Mouse (Mus musculus) CD4-positive, CD25-positive, alpha-beta regulatory T cell, adult 4 months (primary cell): ENCODE results near the gene Cacng1. TPM values are rescaled to one million over a fixed set of nuclear protein-coding genes. Genes with fewer than 3 reads are reported as not detected.

Experiments used
- ATAC-seq: one replicate; pipeline ENCODE4 v1.8.0; 2017
- polyA plus RNA-seq, 2 experiments: library from polyadenylated mRNA; unstranded; fragments of 100-300 nt; shearing (Covaris generic); gene quantifications; one replicate each; pipeline ENCODE4 v1.2.1; 2017

The Cacng1 gene
- not detected for polyA plus RNA-seq

DNA sequence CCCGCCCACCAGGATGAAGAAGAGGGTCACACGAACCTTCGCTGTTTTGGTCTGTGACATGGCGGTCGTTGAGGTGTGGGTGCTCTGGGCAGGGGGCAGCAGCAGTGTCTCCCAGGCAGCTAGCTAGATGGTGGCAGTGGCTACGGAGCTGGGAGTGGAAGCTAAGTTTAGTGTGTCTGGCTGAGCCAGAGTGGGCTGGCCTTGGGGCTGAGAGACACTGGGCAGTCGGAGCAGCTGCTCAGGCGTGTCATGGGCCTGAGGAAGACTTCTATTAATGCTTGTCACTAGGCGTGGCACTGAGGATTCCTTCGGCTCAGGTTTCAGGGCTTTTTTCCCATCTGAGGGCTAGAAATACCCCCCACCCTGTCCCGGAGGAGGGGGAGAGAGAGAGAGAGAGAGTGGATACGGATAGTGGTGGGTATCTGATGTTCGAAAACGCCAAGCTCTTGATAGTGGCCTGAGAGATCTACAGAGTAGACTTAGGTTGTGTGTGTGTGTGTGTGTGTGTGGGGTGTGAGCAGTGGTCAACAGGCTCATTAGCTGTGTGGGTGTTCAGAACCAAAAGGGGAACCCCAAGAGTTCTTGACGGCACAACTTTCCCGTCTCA lies at the start of gene Cacng1:
Gene Cacng1 (minus strand): TSS at position 191 of the 607 bp plus-strand sequence.
- no peak for ATAC-seq

DNA sequence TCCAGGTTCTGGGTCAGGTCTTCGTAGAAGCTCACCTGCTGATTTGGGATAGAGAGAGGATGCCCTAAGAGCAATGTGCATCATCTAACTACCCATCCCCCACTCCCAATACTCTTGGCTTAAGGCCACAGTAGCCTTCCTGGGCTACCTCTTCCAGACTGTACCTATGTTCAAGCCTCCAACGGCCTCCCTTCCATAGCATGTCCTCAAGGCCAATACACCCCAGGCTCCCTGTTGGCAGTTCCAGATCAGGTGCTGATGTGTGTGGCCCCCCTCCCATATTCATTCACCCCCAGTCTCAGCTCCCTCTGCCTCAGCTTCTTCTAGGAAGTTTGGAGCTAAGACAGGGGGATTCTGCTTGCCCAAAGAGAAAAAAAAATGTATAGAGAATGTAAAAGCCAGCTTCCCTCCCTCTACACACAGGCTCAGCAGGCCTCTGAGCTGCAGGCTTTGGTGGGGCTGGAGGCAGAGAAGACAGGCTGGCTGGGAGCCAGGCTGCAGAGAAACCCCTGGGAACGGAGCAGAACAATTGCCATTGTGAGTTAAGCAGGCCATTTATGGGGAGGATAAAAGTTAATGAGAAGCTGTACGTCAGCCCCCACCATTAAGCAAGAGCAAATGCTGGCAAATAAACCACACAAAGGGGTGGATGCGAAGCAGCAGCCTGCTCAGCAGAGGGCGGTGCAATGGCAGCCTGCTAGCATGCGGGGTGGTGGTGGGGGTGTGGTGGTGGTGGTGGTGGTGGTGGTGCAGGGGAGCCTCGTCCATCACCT lies 46.6 kb upstream of the Cacng1 start:
- ATAC-seq: no peak

DNA sequence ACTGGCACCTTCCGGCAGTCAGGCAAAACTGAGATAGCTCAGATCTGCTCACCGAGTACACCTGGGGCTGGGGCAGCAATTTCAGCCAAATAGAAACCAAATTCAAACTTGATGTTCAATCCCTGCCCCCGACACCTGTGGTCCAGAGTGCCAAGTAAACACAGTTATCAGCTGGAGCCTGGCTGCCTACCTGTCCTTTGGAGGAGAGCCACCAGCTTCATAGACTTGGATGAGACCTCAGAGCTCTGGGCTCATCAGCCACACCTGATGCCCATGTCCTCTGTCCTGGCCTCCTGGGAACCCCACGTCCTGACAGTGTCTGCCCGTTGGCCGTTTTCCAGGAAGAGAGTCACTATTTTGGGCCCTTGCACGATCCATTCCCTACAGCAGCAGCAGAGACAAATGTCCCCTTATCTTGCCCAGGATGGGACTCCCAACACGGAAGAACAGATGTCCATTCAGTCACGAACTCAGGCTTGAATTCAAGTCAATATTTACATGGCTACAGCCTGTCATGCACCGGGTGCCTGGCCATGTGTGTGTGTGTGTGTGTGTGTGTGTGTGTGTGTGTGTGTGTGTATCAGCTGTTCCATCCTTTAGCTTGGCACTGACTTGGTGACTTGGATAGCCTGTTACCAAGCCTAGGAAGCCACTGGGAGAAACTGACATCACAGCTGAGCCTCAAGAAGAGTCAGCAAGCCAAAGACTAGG lies 45.6 kb upstream of the Cacng1 start:
- no peak for ATAC-seq

DNA sequence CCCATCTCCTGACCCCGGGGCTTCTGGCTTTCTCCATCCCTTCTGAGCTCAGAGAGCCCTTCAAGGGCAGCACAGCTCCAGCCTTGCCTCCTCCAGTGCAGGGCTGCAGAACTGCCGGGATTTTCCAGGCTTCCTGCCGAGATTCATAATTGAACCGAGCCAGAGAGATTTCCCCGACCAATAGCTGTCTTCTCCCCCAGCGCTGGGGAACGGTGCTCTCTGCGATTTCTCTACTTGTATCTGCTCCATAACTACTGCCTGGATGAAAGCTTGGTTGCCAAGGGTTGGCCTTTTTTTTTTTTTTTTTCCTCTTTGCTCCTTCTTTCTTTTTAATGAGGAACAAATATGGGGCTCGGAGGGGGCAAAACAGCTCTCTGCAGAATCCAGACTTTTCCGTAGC lies 43.7 kb upstream of the Cacng1 start:
- no peak for ATAC-seq

DNA sequence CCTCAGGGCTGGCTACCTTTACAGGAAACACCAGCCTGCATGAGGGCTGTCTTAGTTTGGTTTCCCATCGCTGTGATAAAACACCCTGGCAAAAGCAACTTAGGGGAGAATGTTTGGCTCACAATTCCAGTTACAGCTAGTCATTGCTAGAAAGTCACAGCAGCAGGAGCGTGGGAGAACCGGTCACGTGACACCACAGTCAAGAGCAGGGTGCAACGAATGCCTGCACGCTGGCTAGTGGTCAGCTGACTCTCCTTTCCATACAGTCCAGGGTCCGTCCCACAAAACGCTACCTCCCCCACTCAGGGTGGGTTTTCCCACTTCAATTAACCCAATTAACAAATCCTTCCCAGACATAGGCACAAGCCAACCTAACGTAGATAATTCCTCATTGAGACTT lies 43.2 kb upstream of the Cacng1 start:
- no peak for ATAC-seq

DNA sequence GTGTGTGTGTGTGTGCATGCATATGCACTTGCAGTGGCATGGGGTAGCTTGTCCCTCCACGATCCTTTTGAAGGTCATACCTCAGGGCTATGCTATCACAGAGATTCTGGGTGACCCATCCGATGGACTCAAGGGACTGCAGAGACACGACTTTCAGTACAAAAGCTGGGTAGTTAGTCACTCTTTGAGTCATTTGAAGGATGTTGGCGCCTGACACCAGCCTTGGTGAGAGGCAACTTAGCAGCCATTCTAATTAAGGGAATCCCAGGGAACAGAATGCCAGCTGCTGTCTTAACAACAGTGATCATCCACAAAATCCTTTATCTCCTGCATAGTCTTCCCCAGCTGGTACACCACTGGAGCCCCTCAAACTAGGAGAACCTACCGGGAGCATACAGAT lies 32.8 kb upstream of the Cacng1 start:
- no peak for ATAC-seq

DNA sequence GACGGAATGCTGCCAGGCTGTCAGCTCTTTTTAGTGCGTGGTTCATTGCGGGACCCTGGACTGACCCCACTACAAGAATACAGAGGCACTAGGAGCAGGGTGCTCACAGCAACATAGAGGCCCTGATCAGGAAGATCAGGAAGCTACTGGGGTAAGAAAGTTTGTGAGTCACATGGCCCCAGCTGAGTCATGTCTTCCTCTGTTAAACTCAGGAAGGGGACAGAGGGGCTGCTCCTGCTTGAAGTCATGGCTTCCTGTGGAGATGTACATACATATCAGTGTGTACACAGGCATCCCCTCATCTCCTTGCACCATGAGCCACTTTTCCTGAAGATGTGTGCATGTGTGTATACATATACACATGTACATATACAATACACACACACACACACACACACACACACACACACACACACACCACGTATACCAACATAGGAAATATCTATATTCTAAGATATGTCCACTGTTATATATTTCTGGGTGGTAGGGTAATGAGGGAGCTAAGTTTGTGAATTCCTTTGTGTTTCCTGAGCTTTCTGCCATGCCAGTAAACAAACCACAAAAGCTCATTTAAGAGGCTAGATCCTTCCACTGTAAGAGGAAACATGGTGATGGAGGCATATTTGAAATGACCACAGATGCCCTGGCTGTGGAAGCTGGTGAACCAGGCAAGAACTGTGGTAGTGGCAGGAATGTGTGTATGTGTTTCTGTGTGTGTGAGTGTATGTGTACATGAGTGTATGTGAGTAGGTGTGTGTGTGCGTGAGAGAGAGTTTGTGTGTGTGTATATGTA lies 32.1 kb upstream of the Cacng1 start:
- no peak for ATAC-seq

DNA sequence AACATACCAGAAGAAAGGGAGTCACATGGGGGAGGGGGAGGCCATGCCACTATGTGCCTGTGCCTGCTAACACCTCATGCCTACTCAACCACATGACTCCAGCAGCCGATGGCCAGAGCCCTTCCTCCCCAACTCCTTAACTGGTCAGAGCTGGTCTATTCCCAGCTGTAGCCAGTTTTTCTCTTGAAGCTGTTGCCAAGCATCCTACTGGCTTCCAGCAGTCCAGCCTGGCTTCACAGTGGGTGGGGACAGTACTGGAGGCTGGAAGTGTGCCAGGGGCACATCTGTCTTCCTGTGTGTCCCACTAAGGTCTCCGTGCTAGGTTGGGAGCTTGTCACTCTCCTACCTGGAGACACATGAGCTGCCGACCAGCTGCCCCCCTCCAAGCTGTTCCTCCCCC lies 26.8 kb upstream of the Cacng1 start:
- ATAC-seq: no peak

DNA sequence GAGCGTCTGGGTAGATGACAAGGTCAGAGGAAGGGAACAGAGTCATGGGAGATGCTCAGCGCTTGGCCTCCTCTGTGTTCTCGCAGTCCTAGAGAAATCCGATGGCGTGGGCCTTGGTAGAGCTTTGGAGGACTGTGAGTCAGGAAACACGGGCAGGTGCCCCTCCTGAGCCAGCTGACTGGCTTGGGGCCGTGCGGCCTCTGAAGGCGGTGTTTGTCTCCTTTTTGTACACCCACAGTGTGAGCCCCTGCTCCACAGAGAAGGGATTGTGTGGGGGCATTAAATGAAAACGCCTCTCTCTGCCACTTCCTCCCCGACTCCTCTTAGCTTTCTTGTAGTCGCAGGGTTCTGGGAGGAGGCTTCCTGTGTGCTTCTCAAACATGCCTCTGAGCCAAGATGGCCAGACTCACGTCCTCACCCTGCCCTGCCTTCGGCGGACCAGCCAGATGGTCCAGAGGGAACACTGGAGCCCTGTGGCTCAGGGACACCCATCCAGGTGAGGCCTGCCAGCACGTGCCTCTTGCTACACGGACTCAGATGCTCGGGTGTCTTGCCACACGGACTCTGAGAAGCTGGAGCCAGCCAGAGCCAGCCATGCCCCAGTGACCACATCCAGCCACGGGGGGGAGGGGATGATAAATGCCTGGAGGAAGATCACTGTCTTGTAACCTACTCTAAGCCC lies 22.2 kb upstream of the Cacng1 start:
- ATAC-seq: no peak

DNA sequence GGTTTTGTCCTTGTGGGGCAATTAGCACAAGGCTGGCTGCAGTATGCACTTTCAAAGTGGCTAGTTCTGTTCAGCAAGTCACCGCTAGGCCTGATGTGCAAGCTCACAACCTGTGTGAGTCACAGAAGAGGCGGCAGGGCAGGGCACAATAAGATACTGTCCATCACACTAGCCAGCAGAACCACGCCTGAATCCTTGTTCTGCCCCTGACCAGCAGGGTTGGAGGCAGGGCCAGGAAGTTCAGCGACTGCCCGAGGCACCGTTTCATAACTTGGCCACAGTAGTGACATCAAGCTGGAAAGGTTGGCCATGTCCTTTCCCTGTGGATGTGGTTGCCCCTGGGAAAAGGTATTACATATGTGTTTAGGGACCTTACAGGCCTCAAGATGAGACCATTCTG lies 21.6 kb upstream of the Cacng1 start:
- no peak for ATAC-seq

DNA sequence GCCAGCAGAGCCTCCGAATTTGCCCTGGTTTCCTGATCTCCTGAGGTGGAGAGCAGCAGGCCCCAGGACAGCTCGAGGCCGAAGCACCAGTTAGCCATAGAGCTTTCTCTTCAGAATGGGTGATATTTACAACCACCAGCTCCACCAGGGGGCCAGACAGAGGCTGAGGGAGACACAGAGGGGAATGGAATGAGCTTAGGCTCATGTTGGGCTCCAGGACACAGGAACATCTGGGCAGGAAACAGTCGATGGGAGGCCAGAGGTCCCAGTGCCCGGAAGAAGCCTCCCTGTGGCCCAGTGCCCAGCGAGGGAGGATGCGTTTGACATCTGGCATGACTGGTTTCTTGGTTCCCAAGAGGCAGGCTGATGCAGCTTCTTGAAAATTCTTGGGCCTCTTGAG lies 17.8 kb upstream of the Cacng1 start:
- no peak for ATAC-seq

DNA sequence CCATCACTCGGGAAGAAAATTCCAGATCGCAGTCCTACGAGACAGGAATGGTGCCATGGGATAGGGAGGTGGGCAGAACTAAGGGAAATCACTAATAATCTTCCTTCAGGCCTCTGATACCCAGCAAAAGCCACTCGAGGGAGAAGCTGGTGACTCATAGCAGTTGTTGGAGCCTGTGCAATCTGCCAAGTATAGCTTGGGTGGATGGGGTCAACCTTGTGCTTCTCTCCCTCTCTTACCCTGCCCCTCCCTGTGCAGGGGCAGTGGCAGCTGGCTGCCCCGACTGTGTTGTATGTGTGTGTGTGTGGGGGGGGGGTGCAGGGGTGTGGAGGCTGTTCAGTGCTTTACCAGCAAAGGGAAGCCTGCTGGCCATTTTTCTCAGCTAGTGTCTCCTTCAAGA lies 15.2 kb upstream of the Cacng1 start:
- no peak for ATAC-seq

DNA sequence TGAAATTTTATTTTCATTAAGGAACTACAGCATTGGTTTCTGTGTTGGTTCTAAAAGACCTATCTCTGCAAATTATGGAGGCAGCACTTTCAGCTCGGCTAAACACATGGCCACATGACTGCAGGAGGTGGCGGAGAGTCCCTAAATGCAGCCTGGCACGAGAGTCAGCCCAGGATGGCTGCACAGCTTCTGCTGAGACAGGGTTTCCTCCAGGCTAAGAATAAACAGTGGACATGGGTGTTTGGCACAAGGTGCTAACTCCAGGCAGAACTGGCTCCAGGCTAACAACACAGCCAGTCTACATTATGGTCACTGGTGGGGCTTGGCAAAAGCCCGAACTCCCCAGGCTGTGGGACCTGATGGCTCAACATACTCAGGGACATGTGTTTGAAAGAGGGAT lies 14.6 kb upstream of the Cacng1 start:
- ATAC-seq: no peak

DNA sequence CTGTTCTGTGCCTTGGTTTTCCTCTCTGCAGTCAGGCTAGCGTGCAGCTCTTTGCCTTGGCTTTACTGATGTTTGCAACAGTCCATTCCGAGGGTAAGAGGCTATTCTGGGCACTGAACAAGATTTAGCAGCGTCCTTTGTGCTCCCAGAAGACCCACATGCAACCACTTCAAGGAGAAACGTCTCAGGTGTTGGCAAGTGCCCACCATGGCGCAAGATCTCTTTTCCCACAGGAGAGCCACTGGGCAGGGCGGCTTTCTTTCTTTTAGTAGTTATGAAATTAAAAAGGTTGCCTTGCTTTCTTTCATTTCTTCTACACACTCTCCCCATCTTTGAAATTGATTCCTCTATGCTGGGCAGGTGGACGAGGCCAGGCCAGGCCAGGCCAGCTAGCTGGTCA lies 12.8 kb upstream of the Cacng1 start:
- no peak for ATAC-seq

DNA sequence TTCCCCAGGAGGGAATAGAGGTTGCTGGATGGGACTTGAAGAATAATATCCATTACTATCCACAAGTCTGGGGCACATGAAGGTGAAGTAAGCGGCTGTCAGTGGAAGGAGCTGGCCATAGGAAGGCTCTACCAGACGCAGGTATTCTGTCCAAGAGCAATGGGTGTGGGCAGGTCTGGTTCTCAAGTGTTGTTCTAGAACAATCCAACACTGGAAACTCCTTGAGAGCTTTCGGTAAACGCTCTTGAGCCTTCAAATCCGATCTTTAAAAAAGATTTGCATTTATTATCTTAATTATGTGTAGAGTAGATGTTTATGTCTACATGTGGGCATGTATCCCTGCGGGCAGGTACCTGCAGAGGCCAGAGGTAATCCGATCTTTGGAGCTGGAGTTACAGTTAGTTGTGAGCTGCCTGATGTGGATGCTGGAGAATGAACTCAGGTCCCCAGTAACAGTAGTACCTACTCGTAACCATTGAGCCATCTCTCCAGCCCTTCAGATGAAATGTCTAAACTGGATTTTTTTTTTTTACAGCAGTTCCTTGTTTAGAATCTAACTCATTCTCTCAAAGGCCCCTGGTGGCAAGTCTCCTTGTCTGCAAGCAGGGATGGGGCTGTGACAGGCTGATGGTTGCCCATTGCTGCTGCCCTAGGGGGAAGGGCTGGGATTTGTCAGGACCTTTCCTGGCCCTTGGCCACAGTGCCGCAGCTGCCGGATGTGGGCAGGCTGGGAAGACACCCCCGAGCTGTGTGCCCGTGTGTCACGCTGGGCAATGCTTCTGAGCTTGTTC lies 11.9 kb upstream of the Cacng1 start:
- no peak for ATAC-seq

DNA sequence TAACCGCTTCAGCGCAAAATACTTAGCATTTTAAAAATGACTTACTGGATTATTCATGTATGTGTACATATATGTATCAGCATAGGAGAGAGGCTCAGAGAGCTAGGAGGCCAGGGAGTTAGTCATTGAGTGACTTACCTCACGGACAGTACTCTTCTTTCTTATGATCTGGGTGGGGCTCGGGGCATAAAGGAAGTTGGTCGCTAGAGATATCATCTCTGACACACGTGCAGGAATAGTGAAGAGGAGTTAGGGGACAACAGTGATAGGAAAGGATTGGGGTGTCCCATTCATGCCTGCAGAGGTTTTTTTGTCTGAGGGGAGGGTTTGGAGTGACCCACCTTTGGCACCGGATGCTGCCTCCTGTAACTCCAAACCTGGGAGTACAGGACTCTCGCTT lies 8.3 kb upstream of the Cacng1 start:
- ATAC-seq: no peak

DNA sequence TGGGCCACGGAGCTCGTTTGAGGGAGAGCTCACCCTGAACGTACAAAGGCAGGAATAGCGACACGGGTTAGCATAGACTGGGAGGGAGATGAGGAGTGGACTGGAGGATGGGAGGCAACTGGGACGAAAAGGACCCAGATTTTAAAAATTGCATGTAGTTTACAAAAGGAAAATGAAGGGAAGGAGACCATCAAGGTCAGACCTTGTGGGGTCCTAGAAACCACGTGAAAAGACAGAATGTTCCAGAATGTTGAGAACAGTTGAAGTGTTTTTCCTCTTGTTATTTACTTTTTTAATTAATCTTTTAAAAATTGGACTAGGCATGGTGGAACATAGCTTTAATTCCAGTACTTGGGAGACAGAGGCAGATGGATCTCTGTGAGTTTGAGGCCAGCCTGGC lies 4.7 kb upstream of the Cacng1 start:
- ATAC-seq: no peak

DNA sequence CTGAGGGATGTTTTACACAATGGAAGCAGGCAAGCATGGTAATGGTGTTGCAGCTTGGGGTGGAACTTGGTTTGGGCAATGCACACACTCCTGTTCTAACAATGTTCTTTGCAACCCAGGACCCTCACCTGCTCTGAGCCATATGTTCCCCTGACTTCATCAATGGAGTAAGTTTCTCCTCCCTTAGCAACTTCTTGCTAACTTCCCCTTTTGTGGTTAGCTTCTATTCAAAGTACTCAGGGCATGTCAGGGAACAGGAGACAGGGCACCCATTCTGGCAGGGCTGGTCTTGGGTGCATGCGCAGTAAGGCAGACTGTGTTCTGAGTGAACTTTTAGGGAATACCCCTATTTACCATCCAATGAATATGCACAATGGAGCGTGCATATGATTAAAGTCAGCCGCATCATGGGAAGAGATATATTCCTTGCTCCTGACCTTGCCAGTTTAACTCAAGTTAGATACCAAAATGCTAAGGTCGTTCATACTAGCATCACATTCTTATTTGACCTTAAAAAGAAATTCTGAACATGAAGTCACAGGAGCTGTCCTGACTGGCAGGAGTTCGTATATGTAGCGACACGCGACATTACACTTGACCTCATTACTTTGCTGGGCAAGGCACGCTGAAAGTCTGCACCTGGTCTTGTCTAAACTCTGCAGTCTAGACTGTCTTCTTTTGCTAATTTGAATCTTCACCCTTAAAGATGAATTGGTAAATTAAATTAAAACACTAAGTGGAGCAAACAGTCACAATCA lies 4.1 kb upstream of the Cacng1 start:
- ATAC-seq: no peak

DNA sequence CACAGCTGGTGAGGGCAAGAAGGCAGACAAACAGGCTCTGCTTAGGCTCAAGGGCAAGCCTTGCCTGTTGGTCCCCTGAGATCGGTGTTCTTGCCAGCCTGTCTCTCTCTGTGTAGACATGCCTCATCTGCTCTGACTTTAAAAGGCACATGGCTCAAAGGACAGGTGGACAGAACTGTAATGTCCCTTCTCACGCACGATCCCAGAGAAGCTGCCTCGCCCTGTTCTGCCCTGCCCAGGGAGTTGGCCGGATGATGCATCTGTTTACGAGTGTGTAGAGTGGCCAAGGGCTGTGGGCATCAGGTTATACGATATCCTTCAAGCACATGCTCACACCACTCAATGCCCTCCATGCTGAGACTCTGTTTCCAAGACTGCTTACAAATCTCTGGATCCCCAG lies 2.0 kb downstream of the Cacng1 start:
- no peak for ATAC-seq

DNA sequence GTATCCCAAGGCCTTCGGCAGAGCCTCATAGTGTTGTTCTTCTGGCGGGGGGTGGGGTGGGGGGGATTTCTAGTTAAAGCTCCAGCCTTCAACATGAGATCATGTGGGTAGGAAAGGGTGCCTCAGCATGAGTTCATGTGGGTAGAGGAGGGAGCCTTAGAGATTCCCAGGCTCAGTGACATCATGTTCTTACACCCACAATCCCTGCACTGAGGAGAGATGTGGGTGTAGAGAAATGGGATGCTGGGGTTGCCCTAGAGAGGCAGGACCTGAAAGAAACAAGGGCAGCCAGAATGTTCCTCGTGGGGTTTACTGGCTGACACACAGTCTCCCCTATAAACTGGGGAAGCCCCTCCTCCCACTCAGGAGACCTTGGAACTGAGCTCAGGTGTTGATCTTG lies 5.9 kb downstream of the Cacng1 start:
- no peak for ATAC-seq
